Mouse (Mus musculus): ENCODE data around the gene Chrdl1.

- TF ChIP-seq E2F4 (IDR thresholded peaks at IDR 0.05; ENCODE audit: insufficient replicate concordance, low read depth, low read length) = no peak
- no peak for TF ChIP-seq MAX (IDR thresholded peaks at IDR 0.05; ENCODE audit: low read length)
- TF ChIP-seq MEF2A (IDR thresholded peaks at IDR 0.05; ENCODE audit: borderline replicate concordance, low read depth, low read length) = no peak
- no peak for TF ChIP-seq POLR2A (IDR thresholded peaks at IDR 0.05; ENCODE audit: low read depth, low read length)
- TF ChIP-seq CTCF (conservative IDR thresholded peaks at IDR 0.05 in 1 of 2, IDR thresholded peaks at IDR 0.05 in 1 of 2; ENCODE audit: low read depth in 2 of 2, low read length in 2 of 2) = no peak
- TF ChIP-seq EP300 (IDR thresholded peaks at IDR 0.05; ENCODE audit: low read length) = no peak
- no peak for TF ChIP-seq NELFE (IDR thresholded peaks at IDR 0.05; ENCODE audit: low read depth, low read length)
These were observed 143.4 kb downstream of the Chrdl1 start for GRCm38 (mm10) chrX:143250709-143251108.

All from CH12.LX (cell line).